Mouse (Mus musculus) B cell, adult 2 months (primary cell): ENCODE measurements around the gene Gm21190.
A peak's percentile ranks its signal among the peaks of the same experiment; 100 is the strongest.
"Not testable (repeated sequence)": the region's sequence is repeated elsewhere in the genome, so short reads cannot be mapped to it uniquely, and the experiment has no call there.

Experiments
- DNase-seq, 2 experiments: peaks; one replicate each; pipeline ENCODE4 v3.0.0; 2022

The Gm21190 gene

DNA sequence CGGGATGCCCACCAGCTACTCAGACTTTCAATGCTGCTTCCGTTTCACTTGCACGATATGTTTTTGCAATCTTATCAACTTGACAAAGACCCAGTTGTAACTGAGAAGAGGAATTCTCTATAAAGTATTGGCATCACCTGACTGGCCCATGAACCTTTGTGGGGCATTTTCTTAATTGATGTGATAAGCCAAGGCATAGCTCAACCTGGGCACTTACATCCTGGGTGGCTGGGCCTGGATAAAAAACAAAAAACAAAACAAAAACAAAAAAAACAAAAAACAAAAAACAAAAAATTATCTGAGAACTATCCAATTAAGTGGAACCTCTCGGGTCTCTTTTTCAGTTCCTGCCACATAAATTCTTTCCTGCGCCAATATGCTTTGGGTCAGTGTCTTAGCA lies 40.3 kb downstream of the Gm21190 start:
- DNase-seq, result no peak

- not testable (repeated sequence) for DNase-seq
Observed at GRCm38 (mm10) chr5:15484616-15485015, 44.4 kb downstream of the Gm21190 start.

GRCm38 (mm10) chr5:15483576-15483975 lies 45.4 kb downstream of the Gm21190 start:
- not testable (repeated sequence) for DNase-seq

DNA sequence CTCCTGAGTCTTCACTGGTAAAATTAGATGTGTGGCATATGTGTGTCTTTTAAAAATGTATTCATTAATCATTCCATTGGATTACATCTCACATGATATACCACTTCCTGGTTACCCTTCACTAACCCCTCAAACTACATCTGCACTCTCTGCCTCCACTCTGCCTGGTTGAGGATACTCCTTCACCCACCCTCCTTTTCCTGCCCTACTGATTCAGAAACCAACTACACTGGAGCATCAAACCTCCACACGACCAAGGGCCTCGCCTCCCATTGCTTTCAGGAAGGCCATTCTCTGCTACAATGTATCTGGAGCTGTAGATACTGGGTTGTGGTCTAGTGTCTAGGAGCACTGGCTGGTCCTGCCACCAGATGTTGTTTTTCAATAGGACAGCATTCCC lies 46.2 kb downstream of the Gm21190 start:
- DNase-seq, result peak; percentile 1 to 2

DNA sequence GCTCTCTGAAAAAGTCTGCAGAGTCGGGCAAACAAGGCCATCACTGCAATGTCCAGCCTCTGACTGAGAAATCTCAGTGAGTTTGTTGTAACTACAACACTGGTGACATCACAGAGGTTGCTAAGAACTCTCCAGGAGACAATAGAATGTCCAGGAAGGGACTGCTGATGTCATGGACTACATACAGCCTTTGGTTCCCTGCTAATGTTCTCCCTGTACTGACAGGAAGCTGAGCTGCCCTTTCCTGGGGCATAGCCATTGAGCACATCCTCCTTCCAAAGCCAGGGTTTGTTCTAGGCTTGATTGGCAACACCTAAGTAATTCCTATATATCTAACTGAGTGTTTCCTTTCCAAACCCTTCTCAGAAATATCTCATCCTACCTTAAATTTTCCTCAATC lies 52.6 kb downstream of the Gm21190 start, which contains the start of gene Gm21149:
Gene Gm21149, minus strand, starts transcription at position 101 of the 400 bp plus-strand sequence.
- not testable (repeated sequence) for DNase-seq
